Mouse (Mus musculus) kidney, postnatal 0 days (tissue): ENCODE data around the gene Prex1. TPM values are rescaled to one million over a fixed set of nuclear protein-coding genes. Genes with fewer than 3 reads are reported as not detected.
A peak's percentile ranks its signal among the peaks of the same experiment; 100 is the strongest.

Experiments used
- ATAC-seq: fragments of 200-750 bp; cut with Nextera tagmentation; replicated peaks from 2 replicates; pipeline ENCODE4 v1.8.0; 2017; ENCODE audit warnings: low read depth, moderate number of reproducible peaks, moderate TSS enrichment, moderate library complexity; ENCODE audit not compliant: low FRiP score
- DNase-seq: peaks from one replicate; pipeline ENCODE4 v3.0.0-alpha.2; 2016; ENCODE audit warnings: low spot score
- H3K27ac ChIP-seq: fragments of 300-500 bp; sonication (generic); 2 replicates; pipeline ENCODE4 v1.5.1; 2014; ENCODE audit warnings: mild to moderate bottlenecking
- H3K27me3 ChIP-seq: fragments of 300-500 bp; sonication (generic); 2 replicates; pipeline ENCODE4 v1.6.1; 2014; ENCODE audit warnings: low read length, mixed read lengths; ENCODE audit not compliant: insufficient read depth
- H3K36me3 ChIP-seq: fragments of 300-500 bp; sonication (generic); 2 replicates; pipeline ENCODE4 v1.6.1; 2014; ENCODE audit warnings: low read length, mixed read lengths; ENCODE audit not compliant: insufficient read depth
- H3K4me1 ChIP-seq: fragments of 300-500 bp; sonication (generic); replicated peaks from 2 replicates; pipeline ENCODE4 v1.6.1; 2014; ENCODE audit warnings: antibody characterized with exemption, low read length, mixed read lengths; ENCODE audit not compliant: insufficient read depth
- H3K4me2 ChIP-seq: fragments of 300-500 bp; sonication (generic); 2 replicates; pipeline ENCODE4 v1.6.1; 2014; ENCODE audit warnings: mild to moderate bottlenecking, low read length, moderate library complexity, mixed read lengths
- H3K4me3 ChIP-seq: fragments of 300-500 bp; sonication (generic); replicated peaks from 2 replicates; pipeline ENCODE4 v1.5.1; 2014; ENCODE audit warnings: low read depth, low read length
- H3K9ac ChIP-seq: fragments of 300-500 bp; sonication (generic); 2 replicates; pipeline ENCODE4 v1.6.1; 2014; ENCODE audit warnings: low read depth, low read length
- H3K9me3 ChIP-seq: fragments of 300-500 bp; sonication (generic); replicated peaks from 2 replicates; pipeline ENCODE4 v1.6.1; 2016; ENCODE audit warnings: low read length, inconsistent platforms, mixed read lengths
- CTCF ChIP-seq: IDR thresholded peaks from 2 replicates; pipeline ENCODE4 v1.5.1; 2016; ENCODE audit warnings: antibody characterized with exemption, low read depth, mild to moderate bottlenecking, moderate library complexity
- WGBS: fragments of 180-500 bp; shearing (Covaris S2); extraction: QIAGEN DNeasy Blood & Tissue Kit; methylation state at CpG from one replicate; pipeline ENCODE4 v1.1.7; 2014; 5-methylcytosine and 5-hydroxymethylcytosine counted together
- polyA plus RNA-seq: library from polyadenylated mRNA; unstranded; fragments of >200 nt; fragmentation: Nextera tagmentation; extraction: Ambion mirVana; gene quantifications from 2 replicates; pipeline ENCODE4 v1.2.1, GENCODE M21; 2015

Gene Prex1
- polyA plus RNA-seq, 1 experiment from 2014 or later = 9.8 TPM

DNA sequence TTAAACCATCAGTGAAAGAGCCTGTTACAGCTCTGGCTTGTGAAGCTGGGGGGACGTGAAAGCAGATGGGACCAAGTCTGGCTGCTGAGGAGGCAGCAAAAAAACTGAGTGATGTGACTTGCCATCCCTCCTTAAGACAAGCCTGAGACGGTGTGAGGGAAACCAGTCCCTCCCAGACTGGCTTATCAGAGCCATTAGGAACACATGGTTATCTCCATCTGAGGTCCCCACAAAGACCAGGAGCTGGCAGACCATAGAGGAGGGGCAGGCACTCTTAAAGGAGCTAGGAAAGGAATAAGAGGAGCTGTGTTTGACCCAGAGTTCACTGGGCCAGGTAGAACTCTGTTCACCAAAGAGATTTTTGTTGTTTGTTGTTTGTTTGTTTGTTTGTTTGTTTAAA, 7.1 kb downstream of the Prex1 start:
- no peak overlapping the region for H3K4me3 ChIP-seq
- 68% methylated on average over 2 of the region's 2 CpGs for WGBS
- H3K27ac ChIP-seq = no peak overlapping the region
- H3K4me2 ChIP-seq = no peak overlapping the region
- H3K9ac ChIP-seq = no peak overlapping the region
- no peaks in the 10 kb centered on the region for H3K27me3 ChIP-seq
- no peaks in the 10 kb centered on the region for H3K9me3 ChIP-seq
- ATAC-seq = no peak
- H3K36me3 ChIP-seq = no peaks in the 10 kb centered on the region
- TF ChIP-seq CTCF = no peak
- no peak for DNase-seq
- H3K4me1 ChIP-seq = 0 out of 2 replicates have a peak, but pooled peaks cover 3% of the 10 kb centered on the region

DNA sequence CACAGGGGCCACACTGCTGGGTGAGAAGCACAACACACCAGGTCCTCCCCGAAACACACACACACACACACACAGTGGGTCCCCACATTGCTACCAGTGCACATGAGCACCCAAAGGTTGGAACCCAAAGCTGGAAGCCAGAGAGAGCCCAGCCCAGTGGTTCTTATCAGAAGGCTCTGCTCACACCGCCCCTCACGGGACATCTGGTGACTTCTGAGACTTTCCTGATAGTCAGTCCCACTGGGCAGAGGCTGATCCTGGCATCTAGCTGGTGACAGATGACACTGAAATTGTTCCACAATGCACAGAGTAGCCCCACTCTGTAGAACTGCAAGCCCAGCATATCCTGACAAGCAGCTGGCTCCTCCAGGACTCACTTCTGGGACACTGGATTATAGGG, 10.1 kb downstream of the Prex1 start:
- 0 out of 2 replicates have a peak, but pooled peaks cover 3% of the 10 kb centered on the region for H3K4me1 ChIP-seq
- no peak overlapping the region for H3K4me3 ChIP-seq
- H3K27me3 ChIP-seq = no peaks in the 10 kb centered on the region
- WGBS = 76% methylated on average over 3 of the region's 3 CpGs
- no peak overlapping the region for H3K4me2 ChIP-seq
- no peak overlapping the region for H3K9ac ChIP-seq
- no peak for DNase-seq
- no peak overlapping the region for H3K27ac ChIP-seq
- TF ChIP-seq CTCF = no peak
- H3K9me3 ChIP-seq = no peaks in the 10 kb centered on the region
- ATAC-seq = no peak
- H3K36me3 ChIP-seq = no peaks in the 10 kb centered on the region

DNA sequence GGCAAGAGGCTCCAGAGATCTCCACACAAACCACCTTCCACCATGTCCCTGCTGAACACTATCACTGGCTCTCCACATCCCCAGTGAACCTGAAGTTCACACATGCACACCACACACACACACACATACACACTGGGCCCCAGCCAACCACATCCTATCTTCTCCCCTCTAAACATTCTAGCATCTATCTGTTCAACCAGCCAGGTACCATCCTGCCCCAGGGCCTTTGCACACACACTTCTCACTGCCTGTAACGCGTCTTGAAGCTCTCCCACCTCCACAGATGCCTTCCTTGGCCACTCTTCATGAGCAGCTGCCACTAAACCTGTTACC, 11.6 kb downstream of the Prex1 start:
- ATAC-seq = no peak
- H3K27me3 ChIP-seq = no peaks in the 10 kb centered on the region
- no peak overlapping the region for H3K9ac ChIP-seq
- WGBS = 100% methylated on average over 2 of the region's 2 CpGs
- H3K9me3 ChIP-seq = no peaks in the 10 kb centered on the region
- DNase-seq = no peak
- H3K4me2 ChIP-seq = no peak overlapping the region
- H3K4me3 ChIP-seq = no peak overlapping the region
- no peak for TF ChIP-seq CTCF
- no peak overlapping the region for H3K27ac ChIP-seq
- 0 out of 2 replicates have a peak, but pooled peaks cover 3% of the 10 kb centered on the region for H3K4me1 ChIP-seq
- H3K36me3 ChIP-seq = no peaks in the 10 kb centered on the region

DNA sequence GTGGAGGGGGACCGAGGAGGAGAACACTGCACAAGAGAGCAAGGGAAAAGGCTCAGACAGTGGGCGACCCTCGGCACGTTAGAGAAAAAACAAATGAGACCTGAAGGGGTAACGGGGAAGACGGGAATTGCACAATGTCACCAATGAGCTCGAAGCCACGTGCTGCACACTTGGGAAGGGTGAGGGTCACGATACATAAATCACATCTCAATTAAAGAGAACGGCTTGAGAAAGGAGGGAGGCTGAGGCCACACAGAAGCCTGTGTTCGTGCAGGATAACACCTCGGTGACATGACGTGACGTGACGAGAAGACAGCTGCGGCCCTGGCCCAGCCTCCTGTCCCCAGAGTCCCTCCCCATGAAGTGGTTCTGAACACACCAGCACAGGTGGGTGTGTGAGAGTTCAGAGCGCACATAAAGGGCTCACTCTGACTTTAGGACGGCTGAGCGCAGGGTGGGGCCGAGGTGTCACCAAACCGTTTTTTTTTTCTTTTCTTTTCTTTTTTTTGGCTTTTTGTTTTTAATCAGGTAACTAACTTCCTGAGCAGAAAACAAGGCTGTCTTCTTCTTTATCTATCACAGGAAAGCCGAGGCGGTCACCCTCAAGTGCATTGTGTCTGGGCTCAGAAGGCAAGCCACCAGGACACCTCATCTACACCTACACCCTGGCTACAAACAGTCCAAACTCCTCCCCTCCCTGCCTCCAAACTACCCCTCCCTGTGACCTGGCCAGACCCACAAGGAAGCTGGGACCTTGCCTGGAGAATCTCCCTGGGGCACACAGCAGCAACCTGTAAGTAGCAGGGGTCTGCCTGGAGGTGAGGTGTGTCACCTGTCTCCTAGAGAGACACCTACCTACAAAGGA, 12.2 kb downstream of the Prex1 start:
- Histone ChIP-seq H3K9ac (no peak overlapping the region), H3K27me3 (no peaks in the 10 kb centered on the region), H3K27ac (no peak overlapping the region), H3K4me1 (0 out of 2 replicates have a peak, but pooled peaks cover 3% of the 10 kb centered on the region), H3K4me3 (no peak overlapping the region), H3K9me3 (no peaks in the 10 kb centered on the region), H3K4me2 (no peak overlapping the region), H3K36me3 (no peaks in the 10 kb centered on the region)
- no peak for TF ChIP-seq CTCF
- DNase-seq = peak; percentile 31
- ATAC-seq = no peak
- 39% methylated on average over 23 of the region's 23 CpGs for WGBS

DNA sequence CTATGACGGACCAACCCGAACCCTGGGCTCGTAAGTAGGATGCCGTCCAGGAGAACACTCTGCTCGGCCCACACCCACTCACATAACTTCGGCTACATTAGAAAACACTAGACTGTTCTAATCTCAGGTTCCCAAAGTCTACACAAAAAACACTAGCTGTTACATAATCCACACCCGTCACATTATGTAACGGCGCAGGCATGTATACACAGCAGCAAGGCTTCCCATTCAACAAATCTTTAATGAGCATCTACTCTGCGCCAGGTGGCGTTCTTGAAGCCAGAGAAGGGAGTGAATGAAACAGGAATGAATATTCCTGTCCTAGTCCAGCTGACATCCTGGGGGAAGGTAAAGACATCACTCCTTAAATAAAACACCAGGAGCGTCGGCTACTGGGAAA, 12.9 kb downstream of the Prex1 start:
- Histone ChIP-seq H3K27ac (no peak overlapping the region), H3K4me3 (no peak overlapping the region), H3K9me3 (no peaks in the 10 kb centered on the region), H3K4me2 (no peak overlapping the region), H3K4me1 (0 out of 2 replicates have a peak, but pooled peaks cover 3% of the 10 kb centered on the region), H3K36me3 (no peaks in the 10 kb centered on the region), H3K27me3 (no peaks in the 10 kb centered on the region), H3K9ac (no peak overlapping the region)
- WGBS = 62% methylated on average over 13 of the region's 13 CpGs
- TF ChIP-seq CTCF = no peak
- DNase-seq = no peak
- no peak for ATAC-seq

DNA sequence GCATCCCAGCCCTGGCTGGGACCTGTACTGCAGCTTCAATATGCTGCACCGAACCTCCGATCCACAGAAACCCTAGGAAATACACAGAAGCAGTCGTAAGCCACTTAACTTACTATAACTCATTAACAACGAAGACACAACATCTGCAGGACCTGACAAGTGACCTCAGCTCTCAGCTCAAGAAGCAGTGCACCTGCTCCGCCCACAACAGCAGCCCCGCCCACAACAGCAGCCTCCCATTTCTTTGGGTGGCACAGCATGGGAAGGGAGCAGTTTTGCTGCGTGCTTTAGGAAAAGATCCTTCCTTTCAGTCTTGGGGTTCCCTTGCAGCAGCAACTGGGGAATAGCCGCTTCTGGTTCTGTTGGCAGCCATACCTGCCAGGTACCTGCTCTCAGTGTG, 13.5 kb downstream of the Prex1 start:
- Histone ChIP-seq H3K27ac (no peak overlapping the region), H3K27me3 (no peaks in the 10 kb centered on the region), H3K9me3 (no peaks in the 10 kb centered on the region), H3K36me3 (no peaks in the 10 kb centered on the region), H3K4me3 (no peak overlapping the region), H3K4me1 (0 out of 2 replicates have a peak, but pooled peaks cover 3% of the 10 kb centered on the region), H3K9ac (no peak overlapping the region), H3K4me2 (no peak overlapping the region)
- 58% methylated on average over 8 of the region's 8 CpGs for WGBS
- no peak for DNase-seq
- no peak for TF ChIP-seq CTCF
- ATAC-seq = no peak

DNA sequence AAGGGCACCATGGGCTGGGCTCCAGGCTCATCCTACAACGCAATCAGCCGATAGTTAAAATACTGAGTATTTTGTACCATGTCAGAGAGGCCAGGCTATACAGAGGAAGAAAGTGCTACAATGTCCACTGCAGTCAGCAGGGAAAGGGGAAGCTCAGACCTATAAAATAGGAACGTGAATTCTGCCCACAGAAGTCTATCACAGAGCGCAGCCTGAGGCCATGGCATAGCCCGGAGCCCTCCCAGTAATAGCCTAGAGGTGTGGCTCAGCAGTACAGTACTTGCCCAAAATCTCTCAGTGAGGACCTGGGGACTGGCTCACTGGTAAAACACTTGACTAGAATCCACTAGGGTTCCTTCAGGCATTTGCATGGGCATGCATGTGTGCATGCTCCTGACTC, 14.1 kb downstream of the Prex1 start:
- Histone ChIP-seq H3K27ac (no peak overlapping the region), H3K4me2 (no peak overlapping the region), H3K4me3 (no peak overlapping the region), H3K27me3 (no peaks in the 10 kb centered on the region), H3K9me3 (no peaks in the 10 kb centered on the region), H3K9ac (no peak overlapping the region), H3K4me1 (0 out of 2 replicates have a peak, but pooled peaks cover 3% of the 10 kb centered on the region), H3K36me3 (no peaks in the 10 kb centered on the region)
- 88% methylated on average over 5 of the region's 5 CpGs for WGBS
- no peak for DNase-seq
- TF ChIP-seq CTCF = no peak
- ATAC-seq = no peak
